Mouse (Mus musculus) frontal cortex, postnatal 10 days (tissue): ENCODE results near the gene Gm17334.

Source experiments
- DNase-seq, 2 experiments: peaks; one replicate each; pipeline ENCODE4 v3.0.0; 2022; ENCODE audit warnings: low spot score in 2 of 2, mixed read lengths in 1 of 2

Gm17334 gene

DNA sequence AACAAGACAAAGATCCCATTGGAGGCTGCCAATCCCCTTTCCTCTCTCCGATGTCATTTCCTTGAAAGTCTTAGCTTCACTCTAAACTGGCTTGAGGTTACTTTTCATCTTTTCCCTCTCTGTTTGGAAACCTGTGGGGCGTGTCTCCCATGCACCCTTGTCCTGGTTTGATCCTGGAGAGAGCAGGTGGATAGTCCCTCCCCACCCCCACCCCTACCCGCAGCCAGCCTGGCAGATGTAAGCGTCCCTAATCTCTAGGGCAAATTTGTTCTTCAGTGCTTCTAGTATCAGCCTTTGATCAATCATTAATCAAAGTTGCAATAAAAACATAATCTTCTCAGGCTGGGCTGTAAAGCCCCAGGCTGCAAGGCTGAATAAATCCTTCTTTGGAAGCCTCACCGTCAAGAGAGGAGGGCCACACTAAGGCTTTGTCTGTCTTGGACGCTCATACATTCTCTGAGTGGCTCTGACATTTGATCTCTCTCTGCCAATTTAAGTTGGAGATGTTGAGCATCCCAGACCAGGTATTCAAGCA is 24.5 kb upstream of the Gm17334 start:
- no peak for DNase-seq

DNA sequence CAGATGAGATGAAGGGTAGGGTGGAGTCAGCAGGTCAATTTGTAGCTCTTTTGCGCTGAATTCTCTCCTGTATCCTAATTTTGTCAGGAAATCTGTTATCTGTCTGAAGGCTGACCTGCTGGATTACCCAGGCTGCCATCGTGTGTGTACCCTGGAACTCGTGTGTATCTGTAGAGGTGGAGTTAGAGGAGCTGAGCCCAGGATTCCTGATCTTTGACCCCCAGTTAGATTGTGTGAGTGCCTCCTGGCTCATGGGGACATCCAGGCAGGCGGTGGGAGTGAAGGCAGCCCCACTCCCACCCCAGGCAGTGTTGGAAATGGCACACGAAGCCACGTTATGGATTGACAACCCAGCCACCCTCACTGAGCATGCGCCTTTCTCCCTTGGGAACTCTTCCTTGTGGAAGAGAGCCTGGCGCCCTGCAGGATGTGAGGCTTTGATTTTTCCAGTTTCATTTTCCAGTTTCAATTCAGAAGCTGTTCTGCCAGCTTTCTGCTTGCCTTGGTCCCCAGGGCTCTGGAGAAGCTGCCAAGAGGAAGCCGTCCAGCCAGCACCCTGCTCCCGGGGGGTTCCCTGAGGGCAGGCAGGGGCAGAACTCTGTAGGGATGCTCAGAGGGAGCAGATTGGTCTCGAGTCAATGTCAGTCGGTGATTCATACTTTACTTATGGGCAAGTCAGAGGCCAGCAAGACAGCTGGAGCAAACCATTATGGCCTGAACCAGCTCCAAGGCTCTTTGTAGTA is 23.6 kb upstream of the Gm17334 start:
- DNase-seq, result no peak

GRCm38 (mm10) chr11:53795813-53796212 is 22.8 kb upstream of the Gm17334 start:
- no peak for DNase-seq

DNA sequence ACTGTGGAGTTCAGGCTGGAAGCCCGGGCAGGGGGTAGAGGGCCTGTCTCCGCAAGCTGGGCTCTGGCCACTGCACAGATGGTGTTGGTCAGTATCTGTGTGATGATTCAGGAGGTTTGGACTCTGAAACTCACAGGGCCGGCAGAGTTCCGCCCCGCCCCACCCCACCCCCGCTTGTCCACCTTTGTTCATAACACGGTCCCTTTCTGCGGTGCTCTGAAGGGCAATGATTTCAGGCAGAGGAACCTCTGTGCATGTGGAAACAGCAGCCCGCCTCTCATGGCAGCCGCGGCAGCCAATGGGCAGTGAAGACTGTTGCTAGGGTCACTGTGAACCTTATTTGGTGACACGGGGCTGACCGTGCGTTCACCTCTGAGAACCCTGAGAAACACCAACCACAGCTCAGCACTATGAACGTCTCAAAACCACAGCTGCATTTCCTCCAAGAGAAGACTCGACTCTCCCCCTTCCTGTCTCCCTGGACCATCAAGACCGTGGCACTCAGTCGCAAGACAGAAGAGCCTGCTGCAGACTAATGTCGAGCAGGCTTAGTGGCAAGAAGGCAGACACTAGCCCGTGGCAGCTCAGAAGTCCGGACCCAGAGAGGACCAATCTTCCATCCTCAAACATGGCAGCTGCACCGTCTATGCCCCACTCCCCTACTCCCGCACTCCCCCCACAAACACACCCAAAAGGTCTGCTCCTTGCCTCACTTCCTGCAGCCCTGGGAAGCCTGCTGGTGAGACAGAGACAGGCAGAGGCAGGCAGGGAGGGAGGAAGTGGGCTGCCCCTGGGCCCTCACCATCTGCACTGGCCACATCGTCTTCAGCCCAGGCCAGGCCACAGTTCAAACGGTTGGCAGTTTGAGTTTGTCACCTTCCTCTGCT is 21.9 kb upstream of the Gm17334 start:
- peak in 1 of 2 experiments; percentile 22 for DNase-seq

- DNase-seq, result peak in 1 of 2 experiments; percentile 52
These were observed 21.0 kb upstream of the Gm17334 start for GRCm38 (mm10) chr11:53794015-53794414.

- peak in 1 of 2 experiments; percentile 30 for DNase-seq
These were observed 20.0 kb upstream of the Gm17334 start for GRCm38 (mm10) chr11:53792986-53793385.

GRCm38 (mm10) chr11:53789277-53789676 is 16.3 kb upstream of the Gm17334 start:
- DNase-seq, result no peak

DNA sequence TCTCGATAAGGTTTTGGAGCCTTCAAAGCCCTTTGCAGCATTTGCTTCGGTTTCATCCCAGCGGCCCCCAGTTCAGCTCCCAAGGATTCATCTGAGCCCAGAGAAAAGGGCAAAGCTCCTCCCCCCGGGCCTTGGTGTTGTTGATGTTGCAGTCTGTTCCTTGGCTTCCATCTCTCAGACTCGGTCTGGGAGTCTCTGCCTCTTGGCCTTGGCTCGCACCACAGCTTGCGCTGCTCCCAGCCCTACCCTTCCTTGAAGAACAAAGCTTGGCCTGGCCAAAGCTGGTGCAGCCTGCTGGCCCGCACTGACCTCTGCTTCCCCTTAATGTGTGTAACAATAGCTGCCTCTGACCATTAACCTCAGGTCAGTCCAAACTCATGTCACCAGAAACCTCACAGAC is 15.2 kb upstream of the Gm17334 start:
- no peak for DNase-seq

- DNase-seq, result no peak
These were observed 13.4 kb upstream of the Gm17334 start for GRCm38 (mm10) chr11:53786058-53787031.

GRCm38 (mm10) chr11:53785311-53785936 is 12.4 kb upstream of the Gm17334 start:
- DNase-seq, result no peak

DNA sequence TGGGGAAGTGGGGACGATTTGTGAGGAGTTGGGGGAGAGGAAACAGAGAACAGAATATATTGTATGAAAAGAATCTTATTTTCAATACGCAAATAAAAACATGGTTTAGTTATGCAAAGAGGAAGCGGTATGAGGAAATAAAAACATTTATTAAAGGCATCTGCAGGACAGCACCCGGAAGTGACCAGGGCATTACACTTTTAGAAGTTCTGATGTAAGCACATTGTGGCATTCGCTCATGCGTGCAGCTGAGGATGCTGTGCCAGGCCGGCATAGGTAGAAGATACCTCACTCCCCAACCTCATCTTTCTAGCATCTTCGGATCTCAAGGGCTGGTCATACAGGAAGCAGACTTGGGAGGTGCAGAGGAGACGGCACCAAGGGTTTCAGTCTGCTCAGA is 10.3 kb upstream of the Gm17334 start:
- DNase-seq, result no peak

- no peak for DNase-seq
These were observed 9.0 kb upstream of the Gm17334 start for GRCm38 (mm10) chr11:53781964-53782363.

GRCm38 (mm10) chr11:53781201-53781775 is 8.3 kb upstream of the Gm17334 start:
- DNase-seq, result no peak

DNA sequence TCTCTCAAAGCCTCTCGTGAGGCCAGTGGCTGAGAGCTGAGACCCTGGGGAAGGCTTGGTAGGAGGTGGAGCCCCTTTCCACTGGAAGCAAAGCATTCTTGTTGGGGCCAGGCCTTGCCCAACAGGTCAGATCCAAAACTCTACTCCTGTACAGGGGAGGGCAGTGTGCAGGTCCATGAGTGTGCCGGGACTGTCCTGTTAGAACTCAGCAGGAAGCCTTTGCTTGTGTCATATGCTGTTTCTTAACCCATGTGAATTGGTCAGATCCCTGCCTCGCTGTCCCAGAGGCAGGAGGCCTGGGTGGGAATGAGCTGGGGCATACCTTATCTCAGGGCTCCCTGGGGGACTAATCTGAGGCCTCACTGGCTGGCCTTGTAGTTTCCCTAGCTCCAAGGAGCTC is 7.3 kb upstream of the Gm17334 start:
- no peak for DNase-seq

GRCm38 (mm10) chr11:53779808-53780207 is 6.8 kb upstream of the Gm17334 start:
- DNase-seq, result no peak

DNA sequence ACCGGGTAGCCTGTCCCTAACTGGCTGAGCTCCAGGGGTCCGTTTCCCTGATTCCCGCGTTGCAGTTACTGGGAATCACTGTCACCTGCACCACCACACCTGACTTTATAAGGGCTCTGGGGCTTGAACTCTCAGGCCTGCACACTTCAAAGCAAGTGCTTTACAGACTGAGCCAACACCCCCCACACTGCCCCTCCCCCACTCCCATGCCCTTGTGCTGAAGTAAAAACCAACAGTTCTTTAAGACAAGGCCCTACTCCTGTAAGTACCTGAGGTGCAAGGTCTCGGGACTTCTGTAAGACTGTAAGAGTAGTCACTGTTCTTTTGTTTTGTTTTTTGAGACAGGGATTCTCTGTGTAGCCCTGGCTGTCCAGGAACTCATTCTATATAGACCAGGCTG is 5.5 kb upstream of the Gm17334 start:
- no peak for DNase-seq

GRCm38 (mm10) chr11:53777736-53778135 is 4.7 kb upstream of the Gm17334 start:
- DNase-seq, result no peak

GRCm38 (mm10) chr11:53774659-53775255 is 1.8 kb upstream of the Gm17334 start:
- no peak for DNase-seq

GRCm38 (mm10) chr11:53773641-53774360 is 814 bp upstream of the Gm17334 start:
- DNase-seq, result peak in 1 of 2 experiments; percentile 3
